Mouse (Mus musculus): ENCODE measurements around the gene Ppp1r15b.

- TF ChIP-seq POLR2A (IDR thresholded peaks at IDR 0.05; ENCODE audit: low read depth, low read length) (no peak), EP300 (IDR thresholded peaks at IDR 0.05; ENCODE audit: low read length) (no peak), MAX (IDR thresholded peaks at IDR 0.05; ENCODE audit: low read length) (no peak), CTCF (conservative IDR thresholded peaks at IDR 0.05 in 1 of 2, IDR thresholded peaks at IDR 0.05 in 1 of 2; ENCODE audit: low read depth in 2 of 2, low read length in 2 of 2) (no peak), NRF1 (IDR thresholded peaks at IDR 0.05; ENCODE audit: low read depth, low read length) (no peak), CHD2 (IDR thresholded peaks at IDR 0.05; ENCODE audit: low read length) (no peak), MAFK (IDR thresholded peaks at IDR 0.05; ENCODE audit: insufficient replicate concordance, low read length) (no peak), POLR2AphosphoS2 (IDR thresholded peaks at IDR 0.05; ENCODE audit: low read depth, low read length) (no peak), ZC3H11A (IDR thresholded peaks at IDR 0.05; ENCODE audit: low read depth, low read length) (no peak), JUND (conservative IDR thresholded peaks at IDR 0.05; ENCODE audit: low read depth, low read length) (no peak), E2F4 (IDR thresholded peaks at IDR 0.05; ENCODE audit: insufficient replicate concordance, low read depth, low read length) (no peak), UBTF (IDR thresholded peaks at IDR 0.05; ENCODE audit: low read depth, low read length) (no peak)
These were observed 40.3 kb upstream of the Ppp1r15b start for GRCm38 (mm10) chr1:133090641-133091040.

All from CH12.LX (cell line).